Mouse (Mus musculus) c-Kit-positive CD71-positive TER-119-positive erythroid progenitor cells, embryonic 14.5 days (primary cell): ENCODE results near the gene Chek1.

Experiments
- DNase-seq: peaks from one replicate; pipeline ENCODE4 v3.0.0-alpha.2; 2013; ENCODE audit warnings: low spot score

The Chek1 gene

GRCm38 (mm10) chr9:36727034-36727755 lies at the start of gene Chek1:
Gene Chek1 (minus strand): TSS chr9:36727065.
- peak; percentile 36 for DNase-seq

- peak; percentile 4 for DNase-seq
Measured at GRCm38 (mm10) chr9:36769048-36769413, 42.2 kb upstream of the Chek1 start.

GRCm38 (mm10) chr9:36768156-36769047 lies 41.5 kb upstream of the Chek1 start:
- DNase-seq, result peak; percentile 45

- peak; percentile 100 for DNase-seq
Measured at GRCm38 (mm10) chr9:36767203-36768143, 40.6 kb upstream of the Chek1 start, which contains the start of gene Stt3a. Gene Stt3a (minus strand): TSS chr9:36767679.

- no peak for DNase-seq
Measured at GRCm38 (mm10) chr9:36764378-36764777, 37.5 kb upstream of the Chek1 start.

GRCm38 (mm10) chr9:36726131-36727033 lies 483 bp downstream of the Chek1 start:
- DNase-seq, result peak; percentile 89

GRCm38 (mm10) chr9:36716624-36717023 lies 10.2 kb downstream of the Chek1 start:
- DNase-seq, result no peak

GRCm38 (mm10) chr9:36707304-36707703 lies 19.6 kb downstream of the Chek1 start:
- no peak for DNase-seq

GRCm38 (mm10) chr9:36705923-36706322 lies 20.9 kb downstream of the Chek1 start:
- no peak for DNase-seq

GRCm38 (mm10) chr9:36694276-36694675 lies 32.6 kb downstream of the Chek1 start:
- DNase-seq, result no peak

- no peak for DNase-seq
Measured at GRCm38 (mm10) chr9:36692920-36693319, 33.9 kb downstream of the Chek1 start, which contains the start of gene Acrv1. Gene Acrv1 (plus strand): TSS chr9:36693220.

- DNase-seq, result no peak
Measured at GRCm38 (mm10) chr9:36687329-36687728, 39.5 kb downstream of the Chek1 start.

- DNase-seq, result no peak
Measured at GRCm38 (mm10) chr9:36681424-36681823, 45.4 kb downstream of the Chek1 start.
